Mouse (Mus musculus): ENCODE data around the gene Tsg101. TPM values are rescaled to one million over a fixed set of nuclear protein-coding genes. Genes with fewer than 3 reads are reported as not detected.
A peak's percentile ranks its signal among the peaks of the same experiment; 100 is the strongest.

Gene Tsg101
- polyA plus RNA-seq, 1 experiment from 2014 or later: 311 TPM

- Histone ChIP-seq H3K4me3 (ENCODE audit: low read length) (no peak overlapping the region), H3K36me3 (ENCODE audit: control insufficient read depth, insufficient read depth, low read length) (peaks cover 13% of the 10 kb centered on the region), H3K4me2 (ENCODE audit: low read length) (no peak overlapping the region), H3K4me1 (ENCODE audit: control insufficient read depth, insufficient read depth, low read depth, low read length) (no peaks in the 10 kb centered on the region), H3K27ac (ENCODE audit: low read depth, low read length) (no peak overlapping the region), H3K27me3 (replicated peaks; ENCODE audit: control insufficient read depth, insufficient read depth, low read length) (no peaks in the 10 kb centered on the region), H3K9ac (ENCODE audit: low read depth, low read length) (no peak overlapping the region), H3K9me3 (ENCODE audit: control insufficient read depth, low read length) (no peaks in the 10 kb centered on the region)
- ATAC-seq: no peak
- WGBS: 87% methylated on average over 8 of the region's 8 CpGs
These were observed 15.0 kb upstream of the Tsg101 start for GRCm38 (mm10) chr7:46934788-46935187.

GRCm38 (mm10) chr7:46931370-46931769 is 11.6 kb upstream of the Tsg101 start:
- Histone ChIP-seq H3K4me2 (ENCODE audit: low read length) (no peak overlapping the region), H3K4me3 (ENCODE audit: low read length) (no peak overlapping the region), H3K9ac (ENCODE audit: low read depth, low read length) (no peak overlapping the region), H3K9me3 (ENCODE audit: control insufficient read depth, low read length) (no peaks in the 10 kb centered on the region), H3K27me3 (replicated peaks; ENCODE audit: control insufficient read depth, insufficient read depth, low read length) (no peaks in the 10 kb centered on the region), H3K27ac (ENCODE audit: low read depth, low read length) (no peak overlapping the region), H3K36me3 (ENCODE audit: control insufficient read depth, insufficient read depth, low read length) (peaks cover 10% of the 10 kb centered on the region), H3K4me1 (ENCODE audit: control insufficient read depth, insufficient read depth, low read depth, low read length) (no peaks in the 10 kb centered on the region)
- 98% methylated on average over 3 of the region's 3 CpGs for WGBS
- no peak for ATAC-seq

GRCm38 (mm10) chr7:46928291-46928690 is 8.5 kb upstream of the Tsg101 start:
- Histone ChIP-seq H3K27me3 (replicated peaks; ENCODE audit: control insufficient read depth, insufficient read depth, low read length) (no peaks in the 10 kb centered on the region), H3K36me3 (ENCODE audit: control insufficient read depth, insufficient read depth, low read length) (peaks cover 7% of the 10 kb centered on the region), H3K4me3 (ENCODE audit: low read length) (no peak overlapping the region), H3K4me1 (ENCODE audit: control insufficient read depth, insufficient read depth, low read depth, low read length) (no peaks in the 10 kb centered on the region), H3K9ac (ENCODE audit: low read depth, low read length) (no peak overlapping the region), H3K9me3 (ENCODE audit: control insufficient read depth, low read length) (no peaks in the 10 kb centered on the region), H3K4me2 (ENCODE audit: low read length) (no peak overlapping the region), H3K27ac (ENCODE audit: low read depth, low read length) (no peak overlapping the region)
- ATAC-seq: no peak
- 96% methylated on average over 5 of the region's 5 CpGs for WGBS

- 67% methylated on average over 4 of the region's 4 CpGs for WGBS
- H3K27ac ChIP-seq (ENCODE audit: low read depth, low read length): no peak overlapping the region
- ATAC-seq: no peak
These were observed 2.3 kb upstream of the Tsg101 start for GRCm38 (mm10) chr7:46922075-46922474.

GRCm38 (mm10) chr7:46918678-46919371 is 944 bp downstream of the Tsg101 start:
- H3K4me2 ChIP-seq (ENCODE audit: low read length): peak overlapping the region; percentile 77
- no peak for ATAC-seq
- no peaks in the 10 kb centered on the region for H3K9me3 ChIP-seq (ENCODE audit: control insufficient read depth, low read length)
- H3K27me3 ChIP-seq (replicated peaks; ENCODE audit: control insufficient read depth, insufficient read depth, low read length): no peaks in the 10 kb centered on the region
- peak overlapping the region; percentile 55 for H3K9ac ChIP-seq (ENCODE audit: low read depth, low read length)
- 18% methylated on average over 13 of the region's 13 CpGs for WGBS
- no peak overlapping the region; the same call in 1 of the 2 replicates for H3K27ac ChIP-seq (ENCODE audit: low read depth, low read length)
- H3K4me3 ChIP-seq (ENCODE audit: low read length): peak overlapping the region; percentile 98
- peaks cover 17% of the 10 kb centered on the region for H3K4me1 ChIP-seq (ENCODE audit: control insufficient read depth, insufficient read depth, low read depth, low read length)
- no peaks in the 10 kb centered on the region for H3K36me3 ChIP-seq (ENCODE audit: control insufficient read depth, insufficient read depth, low read length)

More at GRCm38 (mm10) chr7:46922075-46922474, 2.3 kb upstream of the Tsg101 start:
- Histone ChIP-seq H3K4me2 (ENCODE audit: low read length) (no peak overlapping the region), H3K4me3 (ENCODE audit: low read length) (no peak overlapping the region), H3K27me3 (replicated peaks; ENCODE audit: control insufficient read depth, insufficient read depth, low read length) (no peaks in the 10 kb centered on the region), H3K9me3 (ENCODE audit: control insufficient read depth, low read length) (no peaks in the 10 kb centered on the region), H3K36me3 (ENCODE audit: control insufficient read depth, insufficient read depth, low read length) (no peaks in the 10 kb centered on the region), H3K4me1 (ENCODE audit: control insufficient read depth, insufficient read depth, low read depth, low read length) (peaks cover 17% of the 10 kb centered on the region), H3K9ac (ENCODE audit: low read depth, low read length) (no peak overlapping the region)

- Histone ChIP-seq H3K9ac (ENCODE audit: low read depth, low read length) (no peak overlapping the region), H3K36me3 (ENCODE audit: control insufficient read depth, insufficient read depth, low read length) (peaks cover 6% of the 10 kb centered on the region), H3K4me3 (ENCODE audit: low read length) (no peak overlapping the region), H3K4me1 (ENCODE audit: control insufficient read depth, insufficient read depth, low read depth, low read length) (peaks cover 17% of the 10 kb centered on the region), H3K4me2 (ENCODE audit: low read length) (no peak overlapping the region), H3K27ac (ENCODE audit: low read depth, low read length) (no peak overlapping the region), H3K27me3 (replicated peaks; ENCODE audit: control insufficient read depth, insufficient read depth, low read length) (no peaks in the 10 kb centered on the region), H3K9me3 (ENCODE audit: control insufficient read depth, low read length) (no peaks in the 10 kb centered on the region)
- 95% methylated on average over 3 of the region's 3 CpGs for WGBS
- no peak for ATAC-seq
These were observed 3.4 kb downstream of the Tsg101 start for GRCm38 (mm10) chr7:46916376-46916775.

- no peak overlapping the region for H3K9ac ChIP-seq (ENCODE audit: low read depth, low read length)
- peaks cover 27% of the 10 kb centered on the region for H3K36me3 ChIP-seq (ENCODE audit: control insufficient read depth, insufficient read depth, low read length)
These were observed 8.5 kb downstream of the Tsg101 start for GRCm38 (mm10) chr7:46911250-46911649.

GRCm38 (mm10) chr7:46899343-46899742 is 20.4 kb downstream of the Tsg101 start:
- H3K27me3 ChIP-seq (replicated peaks; ENCODE audit: control insufficient read depth, insufficient read depth, low read length): no peaks in the 10 kb centered on the region
- ATAC-seq: no peak
- peaks cover 35% of the 10 kb centered on the region for H3K36me3 ChIP-seq (ENCODE audit: control insufficient read depth, insufficient read depth, low read length)
- H3K27ac ChIP-seq (ENCODE audit: low read depth, low read length): no peak overlapping the region
- no peak overlapping the region for H3K4me3 ChIP-seq (ENCODE audit: low read length)
- no peaks in the 10 kb centered on the region for H3K4me1 ChIP-seq (ENCODE audit: control insufficient read depth, insufficient read depth, low read depth, low read length)
- H3K9ac ChIP-seq (ENCODE audit: low read depth, low read length): no peak overlapping the region
- WGBS: 96% methylated on average over 3 of the region's 3 CpGs
- no peak overlapping the region for H3K4me2 ChIP-seq (ENCODE audit: low read length)
- no peaks in the 10 kb centered on the region for H3K9me3 ChIP-seq (ENCODE audit: control insufficient read depth, low read length)

More at GRCm38 (mm10) chr7:46911250-46911649, 8.5 kb downstream of the Tsg101 start:
- Histone ChIP-seq H3K27me3 (replicated peaks; ENCODE audit: control insufficient read depth, insufficient read depth, low read length) (no peaks in the 10 kb centered on the region), H3K4me2 (ENCODE audit: low read length) (no peak overlapping the region), H3K9me3 (ENCODE audit: control insufficient read depth, low read length) (no peaks in the 10 kb centered on the region), H3K4me3 (ENCODE audit: low read length) (no peak overlapping the region), H3K4me1 (ENCODE audit: control insufficient read depth, insufficient read depth, low read depth, low read length) (no peaks in the 10 kb centered on the region), H3K27ac (ENCODE audit: low read depth, low read length) (no peak overlapping the region)
- ATAC-seq: no peak
- 96% methylated on average over 3 of the region's 3 CpGs for WGBS

GRCm38 (mm10) chr7:46895511-46895910 is 24.3 kb downstream of the Tsg101 start:
- WGBS: 95% methylated on average over 3 of the region's 3 CpGs
- Histone ChIP-seq H3K4me1 (ENCODE audit: control insufficient read depth, insufficient read depth, low read depth, low read length) (no peaks in the 10 kb centered on the region), H3K9me3 (ENCODE audit: control insufficient read depth, low read length) (no peaks in the 10 kb centered on the region), H3K4me3 (ENCODE audit: low read length) (no peak overlapping the region), H3K36me3 (ENCODE audit: control insufficient read depth, insufficient read depth, low read length) (peaks cover 31% of the 10 kb centered on the region), H3K9ac (ENCODE audit: low read depth, low read length) (no peak overlapping the region), H3K27me3 (replicated peaks; ENCODE audit: control insufficient read depth, insufficient read depth, low read length) (no peaks in the 10 kb centered on the region), H3K4me2 (ENCODE audit: low read length) (no peak overlapping the region), H3K27ac (ENCODE audit: low read depth, low read length) (no peak overlapping the region)
- no peak for ATAC-seq

All from hindbrain, embryonic 16.5 days (tissue).